Mouse (Mus musculus) kidney, embryonic 14.5 days (tissue): ENCODE results near the gene Rreb1. TPM values are rescaled to one million over a fixed set of nuclear protein-coding genes. Genes with fewer than 3 reads are reported as not detected.
A peak's percentile ranks its signal among the peaks of the same experiment; 100 is the strongest.

Source experiments
- ATAC-seq: fragments of 200-750 bp; cut with Nextera tagmentation; 2 replicates; pipeline ENCODE4 v1.8.0; 2017; ENCODE audit warnings: moderate number of reproducible peaks, mild to moderate bottlenecking, moderate TSS enrichment, moderate library complexity; ENCODE audit not compliant: low FRiP score, low TSS enrichment
- H3K27ac ChIP-seq: fragments of 300-500 bp; sonication (generic); 2 replicates; pipeline ENCODE4 v1.5.1; 2014; ENCODE audit warnings: low read depth, mild to moderate bottlenecking, low read length, moderate library complexity, mixed read lengths
- H3K27me3 ChIP-seq: fragments of 300-500 bp; sonication (generic); 2 replicates; pipeline ENCODE4 v1.6.1; 2014; ENCODE audit warnings: mild to moderate bottlenecking, low read length; ENCODE audit not compliant: control insufficient read depth, insufficient read depth
- H3K36me3 ChIP-seq: fragments of 300-500 bp; sonication (generic); 2 replicates; pipeline ENCODE4 v1.6.1; 2014; ENCODE audit warnings: low read length, mixed read lengths; ENCODE audit not compliant: control insufficient read depth, insufficient read depth
- H3K4me1 ChIP-seq: fragments of 300-500 bp; sonication (generic); 2 replicates; pipeline ENCODE4 v1.6.1; 2014; ENCODE audit warnings: low read length, mixed read lengths; ENCODE audit not compliant: control insufficient read depth, insufficient read depth
- H3K4me2 ChIP-seq: fragments of 300-500 bp; sonication (generic); replicated peaks from 2 replicates; pipeline ENCODE4 v1.6.1; 2014; ENCODE audit warnings: low read depth, mild to moderate bottlenecking, low read length
- H3K4me3 ChIP-seq: fragments of 300-500 bp; sonication (generic); 2 replicates; pipeline ENCODE4 v1.5.1; 2014; ENCODE audit warnings: mild to moderate bottlenecking, low read length
- H3K9ac ChIP-seq: fragments of 300-500 bp; sonication (generic); 2 replicates; pipeline ENCODE4 v1.6.1; 2014; ENCODE audit warnings: low read depth, mild to moderate bottlenecking, low read length, moderate library complexity
- H3K9me3 ChIP-seq: fragments of 300-500 bp; sonication (generic); 2 replicates; pipeline ENCODE4 v1.6.1; 2016; ENCODE audit warnings: low read length; ENCODE audit not compliant: control insufficient read depth
- WGBS: fragments of 180-500 bp; shearing (Covaris S2); extraction: QIAGEN DNeasy Blood & Tissue Kit; methylation state at CpG from one replicate; pipeline ENCODE4 v1.1.7; 2014; 5-methylcytosine and 5-hydroxymethylcytosine counted together
- polyA plus RNA-seq: library from polyadenylated mRNA; unstranded; fragments of >200 nt; fragmentation: Nextera tagmentation; extraction: Ambion mirVana; gene quantifications from 2 replicates; pipeline ENCODE4 v1.2.1, GENCODE M21; 2014

Gene Rreb1
- polyA plus RNA-seq, 1 experiment from 2014 or later = 16.7 TPM

DNA sequence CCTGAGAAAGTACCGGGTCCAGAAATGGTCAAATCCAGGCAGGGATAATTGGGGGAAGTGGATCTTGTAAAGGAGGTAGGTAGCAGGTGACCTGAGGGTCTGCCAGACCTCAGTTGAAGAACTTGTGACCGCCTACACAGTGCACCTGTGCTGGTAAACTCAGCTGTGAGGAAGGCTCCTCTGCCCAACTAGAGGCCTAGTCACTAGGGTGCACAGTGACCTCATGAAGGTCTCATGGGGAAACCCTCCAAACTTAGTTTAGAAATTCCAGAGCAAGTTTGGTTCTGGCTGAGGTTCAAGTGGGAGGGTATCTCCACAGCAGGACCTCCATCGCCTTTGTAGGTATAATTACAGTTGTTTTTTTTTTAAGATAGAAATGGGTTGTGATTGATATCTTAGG, 74.7 kb downstream of the Rreb1 start:
- 71% methylated on average over 3 of the region's 3 CpGs for WGBS
- H3K9ac ChIP-seq = no peak overlapping the region
- no peaks in the 10 kb centered on the region for H3K9me3 ChIP-seq
- H3K27ac ChIP-seq = no peak overlapping the region
- peaks cover 20% of the 10 kb centered on the region for H3K4me1 ChIP-seq
- no peak for ATAC-seq
- no peak overlapping the region for H3K4me2 ChIP-seq
- no peak overlapping the region for H3K4me3 ChIP-seq
- no peaks in the 10 kb centered on the region for H3K27me3 ChIP-seq
- H3K36me3 ChIP-seq = no peaks in the 10 kb centered on the region

- Histone ChIP-seq H3K9me3 (no peaks in the 10 kb centered on the region), H3K4me3 (no peak overlapping the region), H3K4me1 (peaks cover 25% of the 10 kb centered on the region), H3K36me3 (no peaks in the 10 kb centered on the region), H3K9ac (no peak overlapping the region), H3K27me3 (no peaks in the 10 kb centered on the region), H3K27ac (no peak overlapping the region), H3K4me2 (no peak overlapping the region)
- ATAC-seq = no peak
- WGBS = 38% methylated on average over 4 of the region's 4 CpGs
Measured at GRCm38 (mm10) chr13:37853441-37853840, 75.2 kb downstream of the Rreb1 start.

DNA sequence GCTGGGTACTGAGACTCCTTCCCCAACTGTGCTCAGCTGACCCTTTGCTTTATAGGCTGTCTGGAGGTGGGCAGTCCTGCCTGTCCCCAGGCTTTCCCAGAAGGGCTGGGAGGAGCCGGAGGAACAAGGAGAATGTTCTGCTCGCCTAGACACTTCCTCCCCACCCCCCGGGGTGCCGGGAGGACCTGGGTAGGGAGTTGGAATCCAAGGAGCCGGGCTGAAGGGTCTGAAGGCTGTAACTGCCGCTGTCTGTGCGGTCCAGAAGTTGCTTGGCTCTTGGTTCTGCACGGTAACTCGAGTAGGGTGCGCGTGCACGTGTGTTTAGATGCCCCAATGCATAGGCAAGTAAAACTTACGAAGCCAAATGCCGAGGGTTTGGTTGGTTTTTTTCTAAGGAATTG, 75.8 kb downstream of the Rreb1 start:
- Histone ChIP-seq H3K4me1 (peaks cover 31% of the 10 kb centered on the region), H3K4me2 (peak overlapping the region; percentile 47), H3K27ac (peak overlapping the region; percentile 85), H3K9me3 (no peaks in the 10 kb centered on the region), H3K4me3 (peak overlapping the region; percentile 30), H3K9ac (peak overlapping the region; percentile 54), H3K36me3 (no peaks in the 10 kb centered on the region), H3K27me3 (no peaks in the 10 kb centered on the region)
- ATAC-seq = peak; percentile 78
- under 1% methylated on average over 14 of the region's 14 CpGs for WGBS

GRCm38 (mm10) chr13:37854455-37855220, 76.4 kb downstream of the Rreb1 start:
- WGBS = 22% methylated on average over 14 of the region's 14 CpGs
- H3K4me3 ChIP-seq = peak overlapping the region; percentile 30
- H3K9me3 ChIP-seq = no peaks in the 10 kb centered on the region
- peaks cover 32% of the 10 kb centered on the region for H3K4me1 ChIP-seq
- no peaks in the 10 kb centered on the region for H3K36me3 ChIP-seq
- H3K27ac ChIP-seq = peak overlapping the region; percentile 85
- H3K4me2 ChIP-seq = peak overlapping the region; percentile 47
- H3K9ac ChIP-seq = peak overlapping the region; percentile 54; the same call in 1 of the 2 replicates
- H3K27me3 ChIP-seq = no peaks in the 10 kb centered on the region
- no peak for ATAC-seq

DNA sequence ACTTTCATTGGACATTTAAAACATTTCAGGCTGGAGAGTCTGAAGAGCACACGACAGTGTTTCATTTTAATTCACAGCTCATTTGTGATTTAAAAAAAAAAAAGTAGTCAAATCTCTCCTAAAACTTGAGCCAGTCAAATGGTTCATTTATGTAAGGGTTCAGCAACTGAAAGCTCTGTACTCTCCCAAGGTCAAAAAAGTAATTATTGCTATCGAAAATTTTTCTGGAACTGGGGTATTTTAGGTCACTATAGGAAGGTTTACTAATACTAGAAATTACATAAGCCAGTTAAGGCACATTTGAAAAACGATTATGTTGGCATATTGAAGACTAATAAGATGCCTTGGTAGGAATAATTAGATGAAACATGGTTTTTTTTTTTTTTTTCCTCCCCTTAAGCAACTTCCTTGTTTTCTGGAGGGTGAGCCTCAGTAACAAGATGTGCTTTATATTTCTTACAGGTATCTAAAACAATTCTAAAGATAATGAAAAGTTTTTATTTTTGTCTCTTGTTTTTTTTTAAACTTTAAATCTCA, 77.1 kb downstream of the Rreb1 start:
- Histone ChIP-seq H3K36me3 (no peaks in the 10 kb centered on the region), H3K4me3 (no peak overlapping the region), H3K9me3 (no peaks in the 10 kb centered on the region), H3K27me3 (no peaks in the 10 kb centered on the region), H3K4me2 (no peak overlapping the region), H3K4me1 (peaks cover 32% of the 10 kb centered on the region), H3K9ac (no peak overlapping the region), H3K27ac (no peak overlapping the region; the same call in 1 of the 2 replicates)
- no peak for ATAC-seq
- WGBS = 58% methylated on average over 3 of the region's 3 CpGs

DNA sequence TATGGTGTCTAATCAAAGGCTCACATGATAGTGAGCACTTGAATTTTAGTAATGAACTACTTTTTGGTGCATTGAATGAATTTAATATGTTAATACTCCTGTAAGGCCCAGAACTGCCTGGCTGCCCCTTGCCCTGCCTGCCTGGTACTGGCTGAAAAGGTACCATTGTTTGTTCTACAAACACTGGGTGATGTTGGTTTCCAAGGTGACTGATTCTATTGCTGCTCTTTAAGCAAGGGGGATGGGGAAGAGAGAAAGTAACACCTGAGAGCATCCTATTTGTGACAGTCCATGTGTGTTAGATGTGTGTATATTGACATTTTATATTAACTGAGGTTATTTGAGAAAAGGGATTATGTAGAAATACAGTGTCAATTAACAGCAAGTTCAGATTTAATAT, 77.6 kb downstream of the Rreb1 start:
- no peaks in the 10 kb centered on the region for H3K27me3 ChIP-seq
- no peaks in the 10 kb centered on the region for H3K9me3 ChIP-seq
- no peaks in the 10 kb centered on the region for H3K36me3 ChIP-seq
- no peak for ATAC-seq
- H3K4me3 ChIP-seq = no peak overlapping the region
- no peak overlapping the region for H3K4me2 ChIP-seq
- H3K4me1 ChIP-seq = peaks cover 32% of the 10 kb centered on the region
- H3K9ac ChIP-seq = no peak overlapping the region
- no peak overlapping the region for H3K27ac ChIP-seq

GRCm38 (mm10) chr13:37856537-37856936, 78.3 kb downstream of the Rreb1 start:
- Histone ChIP-seq H3K4me3 (no peak overlapping the region), H3K27me3 (no peaks in the 10 kb centered on the region), H3K4me2 (peak overlapping the region; percentile 97; the same call in 1 of the 2 replicates), H3K36me3 (no peaks in the 10 kb centered on the region), H3K9me3 (no peaks in the 10 kb centered on the region), H3K9ac (no peak overlapping the region), H3K27ac (peak overlapping the region; percentile 24; the same call in 1 of the 2 replicates), H3K4me1 (peaks cover 39% of the 10 kb centered on the region)
- WGBS = 47% methylated on average over 2 of the region's 2 CpGs
- ATAC-seq = no peak

GRCm38 (mm10) chr13:37857284-37858065, 79.3 kb downstream of the Rreb1 start:
- H3K4me2 ChIP-seq = peak overlapping the region; percentile 97
- peaks cover 48% of the 10 kb centered on the region for H3K4me1 ChIP-seq
- H3K36me3 ChIP-seq = no peaks in the 10 kb centered on the region
- peak overlapping the region; percentile 75 for H3K9ac ChIP-seq
- H3K4me3 ChIP-seq = peak overlapping the region; percentile 61
- peak overlapping the region; percentile 57; the same call in 1 of the 2 replicates for H3K27ac ChIP-seq
- H3K9me3 ChIP-seq = no peaks in the 10 kb centered on the region
- peak; percentile 86 for ATAC-seq
- no peaks in the 10 kb centered on the region for H3K27me3 ChIP-seq
- WGBS = under 1% methylated on average over 59 of the region's 59 CpGs
